Mouse (Mus musculus): ENCODE data around the gene Bloc1s3.

- TF ChIP-seq CTCF (IDR thresholded peaks at IDR 0.05; ENCODE audit: control insufficient read depth, insufficient read depth, insufficient replicate concordance, low read depth, low read length) = no peak
- no peak for TF ChIP-seq POLR2A (IDR thresholded peaks at IDR 0.05; ENCODE audit: control insufficient read depth, low read depth, low read length)
Measured at GRCm38 (mm10) chr7:19500420-19501363, 7.5 kb downstream of the Bloc1s3 start.

Measured in testis, adult 2 months (tissue).